Mouse (Mus musculus) embryonic facial prominence, embryonic 14.5 days (tissue): ENCODE measurements around the gene Olfr574. TPM values are rescaled to one million over a fixed set of nuclear protein-coding genes. Genes with fewer than 3 reads are reported as not detected.

Experiments
- ATAC-seq: fragments of 200-750 bp; cut with Nextera tagmentation; 2 replicates; pipeline ENCODE4 v1.8.0; 2017; ENCODE audit warnings: low read depth, moderate number of reproducible peaks, moderate TSS enrichment
- DNase-seq: peaks from one replicate; pipeline ENCODE4 v3.0.0-alpha.2; 2015; ENCODE audit warnings: low spot score
- H3K27ac ChIP-seq: fragments of 300-500 bp; sonication (generic); replicated peaks from 2 replicates; pipeline ENCODE4 v1.5.1; 2014; ENCODE audit warnings: low read depth, mild to moderate bottlenecking, low read length, moderate library complexity
- H3K27me3 ChIP-seq: fragments of 300-500 bp; sonication (generic); replicated peaks from 2 replicates; pipeline ENCODE4 v1.6.1; 2014; ENCODE audit warnings: low read length; ENCODE audit not compliant: control insufficient read depth, insufficient read depth
- H3K36me3 ChIP-seq: fragments of 300-500 bp; sonication (generic); 2 replicates; pipeline ENCODE4 v1.6.1; 2014; ENCODE audit warnings: low read length, mixed read lengths; ENCODE audit not compliant: control insufficient read depth, insufficient read depth
- H3K4me1 ChIP-seq: fragments of 300-500 bp; sonication (generic); 2 replicates; pipeline ENCODE4 v1.6.1; 2014; ENCODE audit warnings: antibody characterized with exemption, low read length; ENCODE audit not compliant: control insufficient read depth, insufficient read depth
- H3K4me2 ChIP-seq: fragments of 300-500 bp; sonication (generic); 2 replicates; pipeline ENCODE4 v1.6.1; 2014; ENCODE audit warnings: low read depth, mild to moderate bottlenecking, low read length, moderate library complexity, mixed read lengths
- H3K4me3 ChIP-seq: fragments of 300-500 bp; sonication (generic); 2 replicates; pipeline ENCODE4 v1.5.1; 2014; ENCODE audit warnings: low read depth, mild to moderate bottlenecking, low read length
- H3K9ac ChIP-seq: fragments of 300-500 bp; sonication (generic); 2 replicates; pipeline ENCODE4 v1.6.1; 2014; ENCODE audit warnings: low read depth, mild to moderate bottlenecking, low read length, moderate library complexity, mixed read lengths
- H3K9me3 ChIP-seq: fragments of 300-500 bp; sonication (generic); 2 replicates; pipeline ENCODE4 v1.6.1; 2016; ENCODE audit warnings: low read length; ENCODE audit not compliant: control insufficient read depth
- WGBS: fragments of 180-500 bp; shearing (Covaris S2); extraction: QIAGEN DNeasy Blood & Tissue Kit; methylation state at CpG from one replicate; pipeline ENCODE4 v1.1.7; 2014; 5-methylcytosine and 5-hydroxymethylcytosine counted together
- polyA plus RNA-seq: library from polyadenylated mRNA; unstranded; fragments of >200 nt; fragmentation: Nextera tagmentation; extraction: Ambion mirVana; gene quantifications from 2 replicates; pipeline ENCODE4 v1.2.1, GENCODE M21; 2014

Olfr574 gene
- polyA plus RNA-seq, 1 experiment from 2014 or later = not detected

GRCm38 (mm10) chr7:102950732-102951131 lies 2.5 kb downstream of the Olfr574 start:
- no peaks in the 10 kb centered on the region for H3K9me3 ChIP-seq
- no peak for DNase-seq
- H3K4me1 ChIP-seq = no peaks in the 10 kb centered on the region
- 55% methylated on average over 1 of the region's 1 CpGs for WGBS
- H3K4me3 ChIP-seq = no peak overlapping the region
- H3K36me3 ChIP-seq = no peaks in the 10 kb centered on the region
- ATAC-seq = no peak
- no peaks in the 10 kb centered on the region for H3K27me3 ChIP-seq
- H3K4me2 ChIP-seq = no peak overlapping the region
- H3K27ac ChIP-seq = no peak overlapping the region
- no peak overlapping the region for H3K9ac ChIP-seq

- Histone ChIP-seq H3K4me2 (no peak overlapping the region), H3K9me3 (no peaks in the 10 kb centered on the region), H3K36me3 (no peaks in the 10 kb centered on the region), H3K9ac (no peak overlapping the region), H3K27me3 (no peaks in the 10 kb centered on the region), H3K4me1 (no peaks in the 10 kb centered on the region), H3K4me3 (no peak overlapping the region), H3K27ac (no peak overlapping the region)
- no peak for DNase-seq
- WGBS = 69% methylated on average over 3 of the region's 3 CpGs
- ATAC-seq = no peak
Observed at GRCm38 (mm10) chr7:102958137-102958536, 9.9 kb downstream of the Olfr574 start.

- DNase-seq = no peak
- no peaks in the 10 kb centered on the region for H3K9me3 ChIP-seq
- H3K27ac ChIP-seq = no peak within 1 kb of the TSS
- no peak within 1 kb of the TSS for H3K4me3 ChIP-seq
- H3K4me2 ChIP-seq = no peak within 1 kb of the TSS
- H3K4me1 ChIP-seq = no peaks in the 10 kb centered on the region
- no peak within 1 kb of the TSS for H3K9ac ChIP-seq
- H3K27me3 ChIP-seq = no peaks in the 10 kb centered on the region
- no peaks in the 10 kb centered on the region for H3K36me3 ChIP-seq
- 63% methylated on average over 1 of the region's 1 CpGs for WGBS
- ATAC-seq = no peak
Observed at GRCm38 (mm10) chr7:102958593-102958992, 10.3 kb downstream of the Olfr574 start, which contains the start of gene Olfr575. Olfr575 (minus strand) TSS chr7:102958775.

GRCm38 (mm10) chr7:102962360-102962759 lies 14.1 kb downstream of the Olfr574 start, which contains the start of gene Olfr576:
Olfr576 (plus strand) TSS chr7:102962660.
- Histone ChIP-seq H3K9ac (no peak within 1 kb of the TSS), H3K4me1 (no peaks in the 10 kb centered on the region), H3K27ac (no peak within 1 kb of the TSS), H3K4me2 (no peak within 1 kb of the TSS), H3K36me3 (no peaks in the 10 kb centered on the region), H3K27me3 (no peaks in the 10 kb centered on the region), H3K4me3 (no peak within 1 kb of the TSS), H3K9me3 (no peaks in the 10 kb centered on the region)
- DNase-seq (no peak), ATAC-seq (no peak)
- WGBS = 37% methylated on average over 2 of the region's 2 CpGs

- Histone ChIP-seq H3K4me1 (no peaks in the 10 kb centered on the region), H3K36me3 (no peaks in the 10 kb centered on the region), H3K9ac (no peak overlapping the region), H3K27ac (no peak overlapping the region), H3K27me3 (no peaks in the 10 kb centered on the region), H3K4me3 (no peak overlapping the region), H3K4me2 (no peak overlapping the region), H3K9me3 (no peaks in the 10 kb centered on the region; the same call in 1 of the 2 replicates)
- no peak for DNase-seq
- ATAC-seq = no peak
- 51% methylated on average over 1 of the region's 1 CpGs for WGBS
Observed at GRCm38 (mm10) chr7:102974399-102974798, 26.1 kb downstream of the Olfr574 start.

- no peak within 1 kb of the TSS for H3K4me2 ChIP-seq
- H3K36me3 ChIP-seq = no peaks in the 10 kb centered on the region
- WGBS = 84% methylated on average over 2 of the region's 2 CpGs
- H3K27me3 ChIP-seq = no peaks in the 10 kb centered on the region
- no peak within 1 kb of the TSS for H3K9ac ChIP-seq
- no peak for ATAC-seq
- DNase-seq = no peak
- no peaks in the 10 kb centered on the region for H3K4me1 ChIP-seq
- no peak within 1 kb of the TSS for H3K4me3 ChIP-seq
- no peaks in the 10 kb centered on the region; the same call in 1 of the 2 replicates for H3K9me3 ChIP-seq
- H3K27ac ChIP-seq = no peak within 1 kb of the TSS
Observed at GRCm38 (mm10) chr7:102975843-102976242, 27.6 kb downstream of the Olfr574 start, which contains the start of gene Olfr577. Olfr577 (minus strand) TSS chr7:102975943.

- Histone ChIP-seq H3K27me3 (no peaks in the 10 kb centered on the region), H3K9ac (no peak within 1 kb of the TSS), H3K4me3 (no peak within 1 kb of the TSS), H3K9me3 (no peaks in the 10 kb centered on the region), H3K4me1 (no peaks in the 10 kb centered on the region), H3K36me3 (no peaks in the 10 kb centered on the region), H3K4me2 (no peak within 1 kb of the TSS), H3K27ac (no peak within 1 kb of the TSS)
- ATAC-seq (no peak), DNase-seq (no peak)
- whole genome bisulfite sequencing = 64% methylated on average over 3 of the region's 3 CpGs
Observed at GRCm38 (mm10) chr7:102989224-102989623, 41.0 kb downstream of the Olfr574 start, which contains the start of gene Olfr578. Olfr578 (minus strand) TSS chr7:102989324.

Other genes starting within 250 kb of the Olfr574 start
- 0.75 and 1.4 TPM in 2 replicates for gene Olfr558, start 246.3 kb upstream of the Olfr574 start, polyA plus RNA-seq
- gene Olfr33, start 229.4 kb upstream of the Olfr574 start, polyA plus RNA-seq = not detected in 2 replicates
- gene Olfr559, start 221.0 kb upstream of the Olfr574 start, polyA plus RNA-seq = not detected in 2 replicates
- not detected in 2 replicates for gene Olfr560, start 189.1 kb upstream of the Olfr574 start, polyA plus RNA-seq
- 1.0 and 1.5 TPM in 2 replicates for gene Olfr78, start 189.0 kb upstream of the Olfr574 start, polyA plus RNA-seq
- gene Olfr561, start 177.2 kb upstream of the Olfr574 start, polyA plus RNA-seq = 0.11 TPM in 1 of 2 replicates, not detected in the other
- gene Olfr564, start 145.0 kb upstream of the Olfr574 start, polyA plus RNA-seq = not detected in 2 replicates
- gene Olfr566, start 89.7 kb upstream of the Olfr574 start, polyA plus RNA-seq = 0.14 TPM in 1 of 2 replicates, not detected in the other
- gene Olfr568, start 71.3 kb upstream of the Olfr574 start, polyA plus RNA-seq = not detected in 2 replicates
- gene Olfr569, start 57.6 kb upstream of the Olfr574 start, polyA plus RNA-seq = not detected in 2 replicates
- gene Olfr570, start 53.9 kb upstream of the Olfr574 start, polyA plus RNA-seq = not detected in 2 replicates
- 0.06 and 0.08 TPM in 2 replicates for gene Olfr571, start 30.9 kb upstream of the Olfr574 start, polyA plus RNA-seq
- not detected in 2 replicates for gene Olfr572, start 24.1 kb upstream of the Olfr574 start, polyA plus RNA-seq
- gene Olfr573-ps1, start 5.9 kb upstream of the Olfr574 start, polyA plus RNA-seq = not detected in 2 replicates
- gene Olfr575, start 10.3 kb downstream of the Olfr574 start, polyA plus RNA-seq = not detected in 2 replicates
- gene Olfr576, start 14.2 kb downstream of the Olfr574 start, polyA plus RNA-seq = not detected in 2 replicates
- gene Olfr577, start 27.5 kb downstream of the Olfr574 start, polyA plus RNA-seq = not detected in 2 replicates
- gene Olfr578, start 40.9 kb downstream of the Olfr574 start, polyA plus RNA-seq = 0.08 and 0.31 TPM in 2 replicates
- gene Olfr582, start 89.6 kb downstream of the Olfr574 start, polyA plus RNA-seq = not detected in 2 replicates
- gene Olfr583, start 102.8 kb downstream of the Olfr574 start, polyA plus RNA-seq = not detected in 2 replicates
- gene Olfr584, start 133.4 kb downstream of the Olfr574 start, polyA plus RNA-seq = 0.24 TPM in 1 of 2 replicates, not detected in the other
- gene Olfr585, start 149.3 kb downstream of the Olfr574 start, polyA plus RNA-seq = not detected in 2 replicates
- gene Olfr586, start 177.2 kb downstream of the Olfr574 start, polyA plus RNA-seq = not detected in 2 replicates
- not detected in 2 replicates for gene Olfr588-ps1, start 192.4 kb downstream of the Olfr574 start, polyA plus RNA-seq
- not detected in 2 replicates for gene Olfr589, start 207.9 kb downstream of the Olfr574 start, polyA plus RNA-seq
- 0.33 TPM in 1 of 2 replicates, not detected in the other for gene Olfr591, start 229.9 kb downstream of the Olfr574 start, polyA plus RNA-seq
- gene Olfr592, start 236.3 kb downstream of the Olfr574 start, polyA plus RNA-seq = not detected in 2 replicates